Mouse (Mus musculus): ENCODE measurements around the gene Dyx1c1.

Gene Dyx1c1

DNA sequence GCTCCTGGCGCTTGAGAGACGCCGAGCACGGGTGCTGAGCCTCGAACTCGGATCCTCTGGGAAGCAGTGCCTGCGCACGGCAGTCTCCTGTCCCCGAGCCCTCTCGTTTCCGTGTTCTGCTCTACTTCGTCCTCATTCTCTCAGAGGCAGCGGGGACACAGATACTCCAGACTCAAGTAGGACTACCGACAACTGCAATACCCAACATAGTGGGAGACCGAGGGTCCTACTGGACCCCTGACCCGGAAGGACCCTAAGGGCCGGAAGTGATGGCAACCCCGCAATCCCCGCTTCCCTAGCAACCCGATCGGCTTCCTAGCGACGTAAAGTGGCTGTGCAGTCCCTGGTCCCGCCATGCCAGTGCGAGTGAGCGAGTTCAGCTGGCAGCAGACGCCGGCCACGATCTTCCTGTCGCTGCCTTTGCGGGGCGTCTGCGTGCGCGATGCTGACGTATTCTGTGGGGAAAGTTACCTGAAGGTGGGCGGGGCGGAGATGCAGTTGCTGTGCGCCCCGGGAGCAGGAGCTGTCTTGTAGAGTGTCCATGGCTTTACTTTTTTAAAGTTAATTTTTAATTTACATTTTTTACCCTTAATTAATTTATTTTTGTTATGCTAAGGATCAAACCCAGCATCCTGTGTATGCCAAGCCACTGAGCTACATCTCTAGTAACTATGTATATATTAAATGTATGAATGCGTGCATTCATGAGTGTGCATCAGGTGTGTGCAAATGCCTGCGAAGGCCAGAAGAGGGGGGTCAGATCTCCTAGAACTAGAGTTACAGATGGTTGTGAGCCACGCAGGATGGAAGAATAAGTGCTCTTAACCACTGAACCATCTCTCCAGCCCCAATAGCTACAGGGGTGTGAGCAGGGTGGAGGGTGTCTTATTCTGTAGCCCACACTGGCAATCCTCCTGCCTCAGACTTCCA, at the start of gene Dyx1c1, which contains the start of gene Gm44503:
Dyx1c1 (plus strand) TSS at position 265 of the 930 bp plus-strand sequence.
Gm44503 (plus strand) TSS at position 332 of the 930 bp plus-strand sequence.
- DNase-seq (ENCODE audit: extremely low spot score, low spot score) = peak; percentile 88

DNA sequence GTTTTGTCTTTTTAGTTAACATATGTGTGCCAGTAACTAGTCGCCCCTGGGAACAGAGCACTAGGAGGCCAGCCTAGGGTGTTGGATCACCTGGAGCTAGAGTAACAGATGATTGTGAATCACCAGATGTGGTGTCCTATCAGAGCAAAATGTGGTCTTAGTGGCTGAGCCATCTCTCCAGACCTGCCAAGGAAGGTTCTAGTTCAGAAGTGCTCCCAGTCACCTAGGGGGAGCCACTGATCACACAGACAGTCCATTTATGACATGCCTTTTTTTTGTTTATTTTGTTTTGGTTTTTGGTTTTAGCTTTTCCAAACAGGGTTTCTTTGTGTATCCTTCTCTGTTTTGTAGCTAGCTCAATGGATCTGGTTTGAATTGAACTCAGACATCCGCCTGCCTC, 47.2 kb upstream of the Dyx1c1 start:
- no peak for DNase-seq (ENCODE audit: extremely low spot score, low spot score)

DNA sequence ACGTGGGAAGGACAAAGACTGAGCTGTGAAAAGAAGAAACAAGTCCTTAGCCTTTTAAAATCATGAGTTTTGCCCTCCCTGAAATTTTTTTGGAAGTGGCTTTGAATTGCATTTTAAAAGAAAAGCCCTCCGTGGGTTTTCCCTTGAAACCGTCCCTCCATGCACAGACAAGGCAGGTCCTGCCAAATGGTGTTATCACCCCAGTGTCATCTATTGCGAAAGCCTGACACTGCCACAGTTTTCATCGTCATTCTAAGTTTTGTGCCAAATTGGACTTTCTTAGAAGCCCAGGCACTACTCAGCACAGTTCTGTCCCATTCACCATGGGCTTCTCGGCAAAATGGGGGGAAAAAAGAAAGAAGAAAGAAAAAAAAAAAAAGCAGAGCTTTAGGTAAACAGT, 45.0 kb upstream of the Dyx1c1 start:
- no peak for DNase-seq (ENCODE audit: extremely low spot score, low spot score)

DNA sequence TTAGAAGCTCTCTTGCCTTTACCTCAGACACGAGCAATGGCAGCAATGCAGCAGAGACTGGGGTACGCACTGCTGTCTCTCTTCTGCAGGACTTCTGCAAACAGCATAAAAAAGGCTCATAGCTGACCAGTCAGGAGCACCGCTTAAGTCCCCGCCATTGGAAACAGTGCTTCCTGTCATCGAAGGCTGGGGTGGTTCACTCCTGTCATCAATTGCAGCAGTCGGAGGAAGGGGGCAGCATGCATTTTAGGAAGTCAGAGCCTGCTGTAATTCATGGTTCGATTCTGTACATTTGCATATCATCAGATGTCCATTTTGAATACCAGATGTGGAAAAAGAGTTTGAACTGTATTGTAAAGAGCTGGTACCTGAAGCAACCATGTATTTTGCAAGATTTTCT, 42.9 kb upstream of the Dyx1c1 start:
- DNase-seq (ENCODE audit: extremely low spot score, low spot score) = no peak

DNA sequence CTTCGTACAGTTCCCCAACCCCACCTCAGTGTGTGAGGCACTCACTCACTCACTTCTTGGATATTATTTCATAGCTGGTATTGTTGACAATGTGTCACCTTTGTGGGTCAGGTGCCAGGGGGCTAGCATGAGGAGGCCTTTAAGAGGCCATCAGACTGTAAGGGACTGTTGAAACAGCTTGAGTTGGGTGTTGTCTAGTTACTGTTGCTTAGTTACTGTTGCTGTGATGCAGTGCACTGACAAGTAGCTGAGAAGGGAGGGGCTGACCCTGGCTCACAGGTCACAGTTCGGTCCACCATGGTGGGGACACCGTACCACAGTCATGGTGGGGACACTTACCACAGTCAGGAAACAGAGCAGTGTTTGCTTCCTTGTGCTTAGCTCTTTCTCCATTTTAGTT, 35.5 kb upstream of the Dyx1c1 start:
- DNase-seq (ENCODE audit: extremely low spot score, low spot score) = no peak

DNA sequence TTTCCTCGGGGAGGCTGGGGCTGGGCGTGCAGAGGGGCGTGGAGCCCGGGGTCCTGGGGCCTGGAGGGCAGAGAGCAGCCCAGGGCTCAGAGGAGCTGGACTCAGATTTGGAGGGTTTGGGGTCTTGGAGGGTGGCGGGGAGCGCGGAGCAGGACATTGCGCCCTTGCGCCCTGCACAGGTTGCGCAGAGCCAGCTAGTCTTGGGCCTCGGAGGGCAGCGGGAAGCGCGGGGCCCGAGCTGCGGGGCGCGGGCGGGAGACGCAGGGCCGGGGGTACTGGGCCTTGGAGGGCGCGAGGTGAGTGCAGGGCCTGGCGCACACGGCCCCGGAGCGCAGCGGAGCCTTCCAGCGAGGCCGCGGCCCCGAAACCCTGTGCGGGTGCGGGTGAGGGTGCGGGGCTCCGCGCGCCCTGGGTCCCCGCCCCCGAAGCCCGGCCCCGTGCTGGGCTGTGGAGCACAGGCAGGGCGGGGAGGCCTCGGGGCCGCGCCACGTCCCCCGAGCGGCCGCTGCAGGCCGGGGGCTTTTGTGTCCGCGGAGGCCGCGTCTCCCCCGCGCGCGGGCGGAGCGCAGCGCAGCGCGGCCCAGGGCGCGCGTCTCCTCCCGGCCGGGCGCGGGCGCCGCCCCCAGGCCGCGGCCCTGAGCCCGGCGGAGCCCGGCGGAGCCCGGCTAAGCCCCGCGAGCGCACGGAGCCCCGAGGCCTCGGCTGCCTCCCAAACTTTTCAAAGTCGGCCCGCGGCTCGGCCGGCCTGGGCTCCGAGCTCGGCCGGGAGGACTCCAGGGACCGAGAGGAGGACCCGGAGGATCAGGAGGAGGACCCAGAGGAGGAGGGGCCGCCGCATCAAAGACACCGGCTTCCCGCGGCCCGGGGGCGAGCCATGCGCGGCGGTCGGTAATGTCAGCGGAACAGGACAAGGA, 33.3 kb upstream of the Dyx1c1 start, which contains the start of gene Pygo1:
Pygo1 (plus strand) TSS at position 625 of the 914 bp plus-strand sequence.
- DNase-seq (ENCODE audit: extremely low spot score, low spot score) = peak; percentile 84

DNA sequence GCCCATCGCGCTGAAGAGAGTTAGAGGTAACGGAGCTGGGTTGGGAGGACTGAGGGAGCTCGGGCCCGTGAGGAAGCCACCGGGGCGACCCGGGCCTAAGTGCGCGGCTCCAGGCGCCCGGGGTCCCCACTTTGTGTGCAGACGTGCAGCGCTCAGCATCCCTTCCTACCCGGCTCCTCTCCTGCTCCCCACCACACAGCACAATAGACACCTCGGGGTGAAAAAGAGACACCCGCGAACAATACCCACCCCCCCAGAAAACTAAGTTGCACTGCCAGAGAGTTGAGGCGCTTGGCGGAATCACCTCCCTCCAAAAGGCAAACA, 32.7 kb upstream of the Dyx1c1 start:
- DNase-seq (ENCODE audit: extremely low spot score, low spot score) = no peak

DNA sequence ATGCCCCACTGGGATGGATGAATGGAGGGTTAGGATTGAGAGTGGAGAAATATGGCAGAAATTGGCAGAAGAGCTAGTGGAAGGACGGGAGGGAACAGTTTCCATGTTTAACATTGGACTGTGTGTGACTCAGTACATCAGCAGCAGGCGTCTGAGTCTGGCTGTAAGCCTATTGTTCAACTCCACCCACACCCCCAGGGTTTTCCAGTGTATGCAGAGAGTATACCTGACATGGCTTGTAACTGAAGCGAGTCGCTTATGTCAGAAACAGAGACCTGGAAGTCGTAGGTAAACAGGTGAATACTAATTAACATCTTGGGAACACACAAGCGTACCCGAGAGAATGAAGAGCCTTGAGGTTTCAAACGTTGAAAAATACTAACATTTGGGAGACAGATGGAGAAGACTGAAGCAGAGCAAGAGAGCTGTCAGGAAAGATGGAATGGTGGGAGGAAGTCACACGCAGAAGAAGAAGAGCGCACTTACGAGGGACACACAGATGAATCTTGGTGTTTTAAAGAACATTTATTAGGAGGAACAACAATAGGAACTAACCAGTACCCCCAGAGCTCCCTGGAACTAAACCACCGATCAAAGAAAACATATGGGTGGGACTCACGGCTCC, 27.3 kb upstream of the Dyx1c1 start:
- no peak for DNase-seq (ENCODE audit: extremely low spot score, low spot score)

DNA sequence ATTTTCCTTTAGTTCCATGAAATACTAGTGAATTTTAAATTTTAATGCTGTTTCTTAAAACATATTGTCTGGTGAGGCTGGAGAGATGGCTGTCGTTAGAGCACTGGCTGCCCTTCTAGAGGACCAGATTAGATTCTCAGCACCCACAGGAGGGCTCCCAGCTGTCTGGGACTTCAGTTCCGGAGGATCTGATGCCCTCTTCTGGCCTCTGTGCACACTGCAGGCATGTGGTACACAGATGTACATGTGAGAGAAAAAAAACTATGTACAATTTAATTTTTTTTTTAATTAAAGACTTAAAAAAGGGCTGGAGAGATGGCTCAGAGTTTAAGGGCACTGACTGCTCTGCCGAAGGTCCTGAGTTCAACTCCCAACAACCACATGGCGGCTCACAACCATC, 23.3 kb upstream of the Dyx1c1 start:
- DNase-seq (ENCODE audit: extremely low spot score, low spot score) = no peak

DNA sequence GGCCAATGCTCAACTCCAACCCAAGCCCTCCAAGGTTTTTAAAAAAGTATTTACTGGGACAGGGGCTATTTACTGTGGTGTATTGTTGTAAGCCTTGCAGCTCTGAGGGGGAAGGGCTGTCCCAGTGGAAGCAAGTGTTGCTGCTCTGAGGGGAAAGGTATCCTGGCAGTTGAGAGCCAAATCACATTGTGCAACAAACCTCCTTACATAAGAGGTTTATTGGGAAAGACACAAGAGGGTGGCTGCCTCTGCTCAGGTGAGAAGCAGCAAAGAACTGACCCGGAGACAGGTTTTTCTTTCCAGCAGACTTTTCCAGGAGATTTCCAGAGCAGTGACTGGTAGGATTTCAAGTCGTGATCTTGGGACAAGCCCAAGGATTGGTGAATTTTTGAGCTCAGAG, 22.3 kb upstream of the Dyx1c1 start:
- DNase-seq (ENCODE audit: extremely low spot score, low spot score) = no peak

DNA sequence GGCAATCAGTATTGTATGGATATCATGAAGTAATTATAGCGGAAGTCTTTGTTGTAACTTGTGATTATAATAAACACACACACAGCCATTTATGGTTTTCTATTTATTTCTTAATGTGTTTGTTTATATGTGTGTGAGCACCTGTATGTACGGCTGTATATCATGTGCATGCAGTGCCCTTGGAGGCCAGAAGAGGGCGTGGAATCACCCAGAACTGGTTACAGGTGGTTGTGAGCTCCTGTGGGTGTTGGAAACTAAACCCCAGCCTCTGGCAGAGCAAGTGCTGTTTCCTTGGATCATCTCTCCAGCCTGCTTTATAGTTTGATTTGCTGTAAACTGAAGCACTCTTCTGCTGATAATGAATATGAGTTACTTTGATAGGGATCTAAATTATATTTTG, 15.2 kb upstream of the Dyx1c1 start:
- DNase-seq (ENCODE audit: extremely low spot score, low spot score) = no peak

DNA sequence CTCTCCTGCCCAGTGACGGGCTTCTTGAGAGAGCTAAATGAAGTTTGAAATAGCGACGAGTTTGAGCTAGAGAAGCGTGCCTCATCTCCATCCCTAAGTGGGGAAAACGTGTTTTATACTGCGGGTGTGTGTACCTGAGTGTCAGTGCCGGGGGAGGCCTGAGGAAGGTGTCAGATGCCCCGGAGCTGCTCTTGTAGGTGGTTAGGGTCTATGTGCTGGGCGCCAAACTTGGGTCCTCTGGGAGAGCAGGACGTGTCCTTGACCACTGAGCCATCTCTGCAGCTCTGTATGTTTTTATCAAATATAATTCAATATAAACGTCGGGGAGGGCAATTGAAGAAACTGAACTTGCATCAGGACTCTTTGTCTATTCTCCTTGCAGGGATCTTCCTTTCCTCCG, 14.3 kb upstream of the Dyx1c1 start:
- no peak for DNase-seq (ENCODE audit: extremely low spot score, low spot score)

DNA sequence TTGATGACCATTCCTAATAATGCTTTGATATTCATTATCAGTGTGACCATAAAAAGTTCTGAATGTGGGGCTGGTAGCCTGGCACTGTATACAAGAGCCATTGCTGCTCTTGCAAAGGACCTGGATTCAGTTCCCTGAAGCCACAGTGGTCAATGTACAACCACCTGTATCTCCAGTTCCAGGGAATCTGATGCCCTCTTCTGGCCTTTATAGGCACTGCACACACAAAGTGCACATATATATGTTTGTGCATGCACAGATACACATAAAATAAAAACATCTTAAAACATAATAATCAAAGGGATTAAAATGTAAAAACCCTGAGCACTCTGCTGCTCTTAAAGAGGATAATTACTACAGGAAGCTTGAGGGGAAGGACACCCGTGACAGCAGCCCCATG, 11.6 kb upstream of the Dyx1c1 start:
- no peak for DNase-seq (ENCODE audit: extremely low spot score, low spot score)

DNA sequence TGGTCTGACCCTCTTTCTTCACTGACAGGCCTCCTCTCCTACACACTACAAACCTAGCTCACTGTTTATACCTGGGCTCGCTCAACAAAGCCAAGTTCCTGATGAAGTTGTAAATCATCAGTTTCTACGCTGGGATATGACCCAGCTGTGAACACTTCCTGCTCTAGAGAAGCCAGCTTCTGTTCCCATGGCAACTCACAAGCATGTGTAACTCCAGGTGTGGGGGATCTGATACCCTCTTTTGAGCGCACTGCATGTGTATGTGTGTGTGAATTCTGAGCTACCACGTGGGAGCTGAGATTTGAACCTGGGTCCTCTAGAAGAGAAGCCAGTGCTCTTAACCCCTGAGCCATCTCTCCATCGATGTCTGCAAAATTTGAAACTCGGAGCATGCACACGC, 9.0 kb upstream of the Dyx1c1 start:
- no peak for DNase-seq (ENCODE audit: extremely low spot score, low spot score)

DNA sequence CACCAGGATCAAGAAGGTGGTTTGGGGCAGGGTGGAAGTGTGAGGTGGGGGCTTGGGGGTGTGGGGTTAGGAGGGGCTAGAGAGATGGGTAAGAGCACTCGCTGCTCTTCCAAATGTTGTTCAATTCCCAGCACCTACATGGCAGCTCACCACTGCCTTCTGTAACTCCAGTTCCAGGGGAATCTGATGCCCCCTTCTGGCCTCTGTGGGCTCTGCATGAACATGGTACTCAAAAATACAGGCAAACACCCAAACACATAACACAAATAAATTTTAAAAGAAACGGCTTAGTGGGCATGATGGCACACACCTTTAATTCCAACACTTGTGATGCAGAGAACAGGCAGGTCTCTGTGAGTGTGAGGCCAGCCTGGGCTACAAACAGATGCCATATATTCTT, 3.8 kb upstream of the Dyx1c1 start:
- DNase-seq (ENCODE audit: extremely low spot score, low spot score) = peak; percentile 29

DNA sequence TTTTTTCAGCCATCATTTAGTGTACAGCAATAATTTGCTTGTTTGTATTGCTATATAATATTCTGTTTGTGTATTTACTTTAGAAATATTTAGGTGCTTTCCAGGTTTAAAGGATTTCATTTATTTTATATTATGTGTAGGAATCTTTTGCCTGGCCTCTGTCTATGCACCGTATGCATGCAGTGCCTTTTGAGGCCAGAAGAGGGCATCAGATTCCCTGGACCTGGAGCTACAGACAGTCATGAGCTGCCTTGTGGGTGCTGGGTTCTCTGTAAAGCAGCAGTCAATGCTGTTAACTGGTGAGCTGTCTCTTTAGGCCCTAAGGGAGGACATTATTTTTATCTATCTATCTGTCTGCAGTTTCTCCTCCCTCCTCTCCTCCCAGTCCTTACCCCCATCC, 3.0 kb upstream of the Dyx1c1 start:
- peak; percentile 59 for DNase-seq (ENCODE audit: extremely low spot score, low spot score)

DNA sequence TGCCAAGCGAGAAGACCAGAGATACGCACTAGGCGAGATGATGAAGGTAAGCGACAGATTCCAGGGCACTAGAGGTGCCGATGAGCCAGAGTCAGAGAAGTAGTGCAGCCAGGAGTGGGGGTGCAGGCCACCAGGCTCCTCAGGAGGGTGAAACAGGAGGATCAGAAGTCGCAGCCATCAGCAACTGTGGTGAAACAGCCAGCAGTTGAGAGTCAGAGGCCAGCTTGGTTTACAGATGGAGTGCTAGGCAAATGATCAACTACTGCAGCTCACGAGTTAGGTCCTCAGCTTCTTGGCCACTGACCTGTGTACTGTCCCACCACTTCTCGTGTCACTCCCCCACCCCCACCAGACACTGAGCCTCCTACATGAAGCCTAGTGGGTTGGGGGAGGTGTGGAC, 2.8 kb downstream of the Dyx1c1 start:
- no peak for DNase-seq (ENCODE audit: extremely low spot score, low spot score)

DNA sequence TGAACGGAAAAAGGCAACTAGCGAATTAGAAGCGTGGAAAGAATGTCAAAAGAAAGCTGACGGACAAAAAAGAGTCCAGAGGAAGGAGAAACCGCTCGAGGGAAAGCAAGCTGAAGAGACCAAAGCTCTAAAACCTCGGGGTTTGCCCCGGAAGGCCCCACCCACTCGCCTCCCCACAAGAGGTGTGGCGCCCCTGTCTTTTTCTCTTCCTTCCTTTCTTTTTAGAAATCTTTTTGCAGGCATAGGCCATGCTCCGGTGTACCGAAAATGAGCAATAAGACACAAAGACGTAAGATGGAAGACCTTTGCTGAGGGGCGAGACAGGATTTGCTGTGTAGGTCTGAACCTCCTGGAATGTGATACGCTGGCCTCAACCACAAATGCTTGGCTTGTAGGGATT, 3.4 kb downstream of the Dyx1c1 start:
- no peak for DNase-seq (ENCODE audit: extremely low spot score, low spot score)

DNA sequence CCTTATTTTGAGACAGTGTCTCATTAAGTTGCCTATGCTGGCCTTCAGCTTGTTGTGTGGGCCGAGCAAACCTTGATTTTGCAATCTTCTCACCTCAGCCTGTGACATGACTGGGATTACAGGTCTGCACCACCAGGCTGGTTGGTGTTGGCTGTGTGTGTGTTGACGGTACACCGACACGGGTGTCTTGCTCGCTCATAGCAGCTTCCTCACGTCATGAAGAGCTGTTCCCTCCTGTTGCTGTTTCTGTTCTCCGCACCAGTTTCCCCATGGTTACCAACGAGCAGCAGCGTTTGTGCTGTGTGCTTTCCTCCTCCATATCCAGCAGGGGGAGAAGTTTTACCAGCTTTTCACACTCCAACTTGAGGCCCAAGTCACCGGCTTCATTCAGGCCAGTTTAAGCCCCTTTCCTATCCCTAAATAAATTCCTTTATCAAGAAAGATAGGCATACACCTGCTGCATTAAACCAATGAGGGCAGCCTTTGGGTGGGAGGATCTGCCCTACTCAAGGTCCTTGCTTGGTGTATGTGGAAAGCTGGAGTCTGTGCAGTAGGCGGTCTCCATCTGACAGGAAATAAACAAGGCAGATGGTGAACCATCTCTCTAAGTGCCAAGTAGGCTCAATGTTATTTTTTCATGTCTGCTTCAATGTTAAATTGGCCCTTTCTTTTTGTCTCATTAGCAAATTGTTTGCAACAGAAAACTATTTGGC, 9.9 kb downstream of the Dyx1c1 start:
- DNase-seq (ENCODE audit: extremely low spot score, low spot score) = no peak

DNA sequence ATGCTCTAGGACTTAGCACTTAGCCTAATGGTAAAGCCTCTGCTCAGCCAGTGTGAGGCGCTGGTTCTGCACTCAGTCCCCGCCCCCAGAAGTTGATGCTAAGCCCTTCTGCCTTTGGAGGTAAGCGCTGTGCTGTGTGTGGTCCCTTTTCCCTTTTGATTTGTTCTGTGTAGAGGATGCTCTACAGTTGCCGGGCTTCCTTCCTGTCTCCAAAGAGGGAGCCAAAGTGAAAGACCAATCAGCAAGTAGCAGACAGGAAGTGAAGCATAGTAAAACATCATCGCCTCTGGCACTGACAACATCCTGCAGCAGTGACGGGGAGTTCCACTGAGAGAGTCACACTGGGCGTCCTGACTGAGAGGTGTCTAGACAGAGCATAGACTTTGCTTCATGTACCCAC, 11.3 kb downstream of the Dyx1c1 start:
- no peak for DNase-seq (ENCODE audit: extremely low spot score, low spot score)

DNA sequence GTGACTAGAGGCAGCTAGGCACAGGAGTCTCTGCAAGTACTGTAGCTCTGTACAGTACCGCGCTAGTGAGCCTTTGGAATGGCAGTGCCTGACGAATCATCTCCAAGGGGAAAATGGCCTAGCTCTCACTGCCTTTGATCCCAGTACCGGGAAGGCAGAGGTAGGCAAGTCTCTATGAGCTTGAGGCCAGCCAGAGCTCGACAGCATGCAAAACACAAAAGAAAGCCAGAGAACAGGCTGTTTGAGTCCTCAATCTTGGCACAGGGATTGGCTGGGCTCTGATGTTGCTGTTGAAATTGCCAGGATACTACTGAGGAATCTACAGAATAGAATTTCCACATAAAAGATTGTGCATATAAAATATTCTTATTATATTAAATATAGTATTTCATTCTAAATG, 13.8 kb downstream of the Dyx1c1 start:
- DNase-seq (ENCODE audit: extremely low spot score, low spot score) = no peak
